Mouse (Mus musculus) intestine, embryonic 16.5 days (tissue): Measurements from ENCODE around the gene Cenpa. TPM values are rescaled to one million over a fixed set of nuclear protein-coding genes. Genes with fewer than 3 reads are reported as not detected.

Experiments used
- ATAC-seq: fragments of 200-750 bp; cut with Nextera tagmentation; 2 replicates; pipeline ENCODE4 v1.8.0; 2017; ENCODE audit warnings: moderate TSS enrichment, moderate library complexity
- H3K27ac ChIP-seq: fragments of 300-500 bp; sonication (generic); 2 replicates; pipeline ENCODE4 v1.5.1; 2014; ENCODE audit warnings: mild to moderate bottlenecking, low read length
- H3K27me3 ChIP-seq: fragments of 300-500 bp; sonication (generic); replicated peaks from 2 replicates; pipeline ENCODE4 v1.6.1; 2014; ENCODE audit warnings: low read length, control low read depth, mixed read lengths; ENCODE audit not compliant: control insufficient read depth, insufficient read depth
- H3K36me3 ChIP-seq: fragments of 300-500 bp; sonication (generic); 2 replicates; pipeline ENCODE4 v1.6.1; 2014; ENCODE audit warnings: low read length, control low read depth; ENCODE audit not compliant: control insufficient read depth, insufficient read depth
- H3K4me1 ChIP-seq: fragments of 300-500 bp; sonication (generic); 2 replicates; pipeline ENCODE4 v1.6.1; 2014; ENCODE audit warnings: low read length, control low read depth, mixed read lengths; ENCODE audit not compliant: control insufficient read depth, insufficient read depth
- H3K4me2 ChIP-seq: fragments of 300-500 bp; sonication (generic); 2 replicates; pipeline ENCODE4 v1.6.1; 2014; ENCODE audit warnings: low read depth, low read length, control low read depth
- H3K4me3 ChIP-seq: fragments of 300-500 bp; sonication (generic); 2 replicates; pipeline ENCODE4 v1.5.1; 2014; ENCODE audit warnings: mild to moderate bottlenecking, low read length
- H3K9ac ChIP-seq: fragments of 300-500 bp; sonication (generic); 2 replicates; pipeline ENCODE4 v1.6.1; 2014; ENCODE audit warnings: low read depth, low read length
- H3K9me3 ChIP-seq: fragments of 300-500 bp; sonication (generic); 2 replicates; pipeline ENCODE4 v1.6.1; 2016; ENCODE audit warnings: low read length, control low read depth; ENCODE audit not compliant: control insufficient read depth
- WGBS: fragments of 180-500 bp; shearing (Covaris S2); extraction: QIAGEN DNeasy Blood & Tissue Kit; methylation state at CpG from one replicate; pipeline ENCODE4 v1.1.7; 2014; 5-methylcytosine and 5-hydroxymethylcytosine counted together
- polyA plus RNA-seq: library from polyadenylated mRNA; unstranded; fragments of >200 nt; fragmentation: Nextera tagmentation; extraction: Ambion mirVana; gene quantifications from 2 replicates; pipeline ENCODE4 v1.2.1, GENCODE M21; 2015

The Cenpa gene
- polyA plus RNA-seq, 1 experiment from 2014 or later = 186 TPM

DNA sequence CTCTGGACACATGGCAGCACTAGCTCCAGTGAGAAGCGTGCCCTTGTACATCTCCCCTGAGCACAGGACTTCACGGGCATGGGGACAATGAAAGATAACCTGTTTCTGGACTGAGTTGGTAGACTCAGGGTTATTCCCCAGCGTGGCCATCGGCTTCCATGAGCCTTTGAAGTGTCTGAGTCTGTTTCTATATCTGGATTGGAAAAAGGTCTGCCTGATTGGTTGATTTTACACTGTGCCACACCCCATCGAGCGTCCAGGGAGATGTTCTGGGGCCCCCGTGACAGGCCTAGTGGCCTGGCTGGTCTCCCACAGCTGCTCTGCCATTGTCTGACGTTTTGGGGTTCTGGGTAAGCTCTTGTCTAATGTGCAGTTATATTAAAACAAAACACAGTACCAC, 11.5 kb upstream of the Cenpa start:
- Histone ChIP-seq H3K36me3 (peaks cover 25% of the 10 kb centered on the region; the same call in 1 of the 2 replicates), H3K9me3 (no peaks in the 10 kb centered on the region), H3K4me3 (no peak overlapping the region), H3K27ac (no peak overlapping the region), H3K9ac (no peak overlapping the region), H3K4me1 (peaks cover 17% of the 10 kb centered on the region; the same call in 1 of the 2 replicates), H3K27me3 (no peaks in the 10 kb centered on the region), H3K4me2 (no peak overlapping the region)
- ATAC-seq = no peak
- 85% methylated on average over 8 of the region's 8 CpGs for WGBS

DNA sequence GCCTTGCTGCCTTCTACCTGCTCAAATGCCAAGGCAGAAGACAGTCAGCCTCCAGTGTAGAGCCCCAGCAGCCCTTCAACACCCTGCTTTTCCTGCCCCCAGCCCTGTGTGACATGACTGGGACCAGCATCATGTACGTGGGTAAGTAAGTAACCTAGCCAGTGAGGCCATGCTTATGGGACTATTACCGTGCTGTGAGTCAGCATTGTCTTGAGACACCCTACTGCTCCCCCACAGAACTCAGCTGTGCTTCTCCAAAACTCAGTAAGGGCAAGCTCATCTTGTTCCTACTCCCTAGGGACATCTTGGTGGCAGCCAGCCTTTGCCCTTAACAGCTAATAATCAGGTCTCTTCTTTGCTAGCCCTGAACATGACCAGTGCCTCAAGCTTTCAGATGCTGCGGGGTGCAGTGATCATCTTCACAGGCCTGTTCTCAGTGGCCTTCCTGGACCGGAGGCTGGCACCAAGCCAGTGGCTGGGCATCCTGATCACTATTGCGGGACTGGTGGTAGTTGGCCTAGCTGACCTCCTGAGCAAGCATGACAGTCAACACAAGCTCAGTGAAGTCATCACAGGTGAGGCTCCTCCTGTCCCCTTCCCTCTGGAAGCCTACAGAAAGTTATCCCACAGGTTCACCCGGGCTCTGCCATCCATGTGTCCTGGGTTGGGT, 10.9 kb upstream of the Cenpa start:
- 93% methylated on average over 6 of the region's 6 CpGs for WGBS

DNA sequence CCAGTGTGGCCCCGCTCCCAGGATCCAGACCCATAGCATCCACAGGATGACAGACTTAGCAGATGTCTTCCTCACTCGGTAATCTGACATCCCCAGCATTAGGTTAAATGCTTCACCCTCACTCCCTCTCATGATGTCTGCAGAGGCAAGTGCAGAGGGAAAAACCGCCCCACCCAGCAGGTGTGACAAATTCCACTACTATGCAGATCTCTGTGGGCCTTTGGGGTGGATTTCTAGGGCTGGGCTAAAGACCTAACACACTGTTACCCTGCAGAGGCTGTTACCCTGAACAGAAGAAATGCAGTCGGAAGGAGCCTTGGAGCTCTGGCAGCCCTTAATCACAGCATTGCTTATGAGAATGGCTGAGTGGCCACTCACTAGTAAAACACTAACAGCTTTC, 7.5 kb upstream of the Cenpa start:
- 83% methylated on average over 4 of the region's 4 CpGs for WGBS
- Histone ChIP-seq H3K9me3 (0 out of 2 replicates have a peak, but pooled peaks cover 3% of the 10 kb centered on the region), H3K4me1 (no peaks in the 10 kb centered on the region), H3K36me3 (peaks cover 25% of the 10 kb centered on the region; the same call in 1 of the 2 replicates), H3K9ac (no peak overlapping the region), H3K27me3 (no peaks in the 10 kb centered on the region), H3K4me3 (no peak overlapping the region), H3K27ac (no peak overlapping the region), H3K4me2 (no peak overlapping the region)
- ATAC-seq = no peak

More for the DNA sequence above, 10.9 kb upstream of the Cenpa start:
- Histone ChIP-seq H3K9me3 (0 out of 2 replicates have a peak, but pooled peaks cover 3% of the 10 kb centered on the region), H3K9ac (no peak overlapping the region), H3K4me1 (peaks cover 11% of the 10 kb centered on the region; the same call in 1 of the 2 replicates), H3K36me3 (peaks cover 25% of the 10 kb centered on the region; the same call in 1 of the 2 replicates), H3K4me2 (no peak overlapping the region), H3K27me3 (no peaks in the 10 kb centered on the region), H3K4me3 (no peak overlapping the region), H3K27ac (no peak overlapping the region)
- ATAC-seq = no peak

DNA sequence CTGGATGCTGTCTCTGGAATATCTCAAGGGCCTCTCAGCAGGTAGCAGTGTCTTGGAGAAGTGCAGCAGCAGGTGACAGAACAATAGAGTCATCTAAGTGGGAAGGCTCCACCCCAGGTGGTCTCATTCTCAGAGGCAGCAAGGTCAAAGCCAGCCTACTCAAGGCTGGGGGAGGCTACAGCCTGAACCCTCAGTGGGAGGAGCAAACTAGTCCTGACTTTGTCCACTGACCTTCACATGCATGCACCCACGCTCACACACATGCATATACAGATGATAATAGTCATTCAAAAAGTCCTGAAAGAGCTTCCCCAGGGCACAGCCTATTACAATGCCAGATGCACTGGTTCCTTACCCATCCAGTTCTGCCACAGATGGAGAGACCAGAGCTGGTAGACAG, 6.3 kb upstream of the Cenpa start:
- Histone ChIP-seq H3K4me1 (no peaks in the 10 kb centered on the region), H3K4me3 (no peak overlapping the region), H3K9ac (no peak overlapping the region), H3K4me2 (no peak overlapping the region), H3K9me3 (0 out of 2 replicates have a peak, but pooled peaks cover 3% of the 10 kb centered on the region), H3K27ac (no peak overlapping the region), H3K36me3 (peaks cover 18% of the 10 kb centered on the region; the same call in 1 of the 2 replicates), H3K27me3 (no peaks in the 10 kb centered on the region)
- ATAC-seq = no peak
- WGBS = 89% methylated on average over 1 of the region's 1 CpGs

DNA sequence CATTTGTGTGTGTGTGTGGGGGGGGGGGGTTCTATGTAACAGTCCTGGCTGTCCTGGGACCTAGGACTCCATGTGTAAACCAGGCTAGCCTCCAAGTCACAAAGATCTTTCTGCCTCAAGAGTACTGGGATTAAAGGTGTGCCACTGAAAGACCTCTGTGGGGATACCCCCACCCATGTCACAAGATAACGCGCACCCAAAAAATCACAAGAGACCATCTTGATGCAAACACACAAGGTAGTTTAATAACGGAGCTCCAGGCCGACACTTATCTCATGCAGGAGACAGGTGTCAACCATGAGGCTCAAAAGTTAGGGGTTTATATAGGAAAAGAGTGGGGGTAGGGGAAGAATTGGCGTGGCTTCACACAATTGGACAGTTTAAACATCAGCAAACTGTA, 5.8 kb upstream of the Cenpa start:
- Histone ChIP-seq H3K4me1 (no peaks in the 10 kb centered on the region), H3K9me3 (0 out of 2 replicates have a peak, but pooled peaks cover 3% of the 10 kb centered on the region), H3K36me3 (peaks cover 13% of the 10 kb centered on the region; the same call in 1 of the 2 replicates), H3K9ac (no peak overlapping the region), H3K4me3 (no peak overlapping the region), H3K4me2 (no peak overlapping the region), H3K27ac (no peak overlapping the region), H3K27me3 (no peaks in the 10 kb centered on the region)
- 83% methylated on average over 5 of the region's 5 CpGs for WGBS
- no peak for ATAC-seq

DNA sequence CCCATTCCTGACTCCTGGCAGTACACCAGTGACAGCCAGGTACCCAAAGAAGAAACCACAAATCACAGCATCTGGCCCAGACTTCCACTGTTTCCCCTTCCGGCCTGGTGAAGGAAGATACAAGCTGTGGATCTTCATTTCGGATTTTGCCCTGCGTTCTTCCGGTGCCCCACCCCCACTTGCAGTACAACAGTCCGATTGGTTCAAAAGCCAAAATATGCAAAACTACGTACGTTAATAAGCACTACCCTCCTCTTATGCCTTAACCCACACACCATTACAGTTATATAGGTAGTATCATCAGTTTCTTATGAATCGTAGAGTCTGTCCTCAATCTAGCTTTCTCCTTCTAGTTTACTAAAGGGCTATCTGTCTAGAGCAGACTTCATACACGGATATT, 1.2 kb upstream of the Cenpa start:
- Histone ChIP-seq H3K4me3 (no peak overlapping the region), H3K27me3 (no peaks in the 10 kb centered on the region), H3K27ac (no peak overlapping the region), H3K4me1 (peaks cover 17% of the 10 kb centered on the region), H3K9me3 (0 out of 2 replicates have a peak, but pooled peaks cover 2% of the 10 kb centered on the region), H3K4me2 (no peak overlapping the region), H3K9ac (no peak overlapping the region), H3K36me3 (no peaks in the 10 kb centered on the region; the same call in 1 of the 2 replicates)
- ATAC-seq = no peak
- WGBS = 87% methylated on average over 9 of the region's 9 CpGs

DNA sequence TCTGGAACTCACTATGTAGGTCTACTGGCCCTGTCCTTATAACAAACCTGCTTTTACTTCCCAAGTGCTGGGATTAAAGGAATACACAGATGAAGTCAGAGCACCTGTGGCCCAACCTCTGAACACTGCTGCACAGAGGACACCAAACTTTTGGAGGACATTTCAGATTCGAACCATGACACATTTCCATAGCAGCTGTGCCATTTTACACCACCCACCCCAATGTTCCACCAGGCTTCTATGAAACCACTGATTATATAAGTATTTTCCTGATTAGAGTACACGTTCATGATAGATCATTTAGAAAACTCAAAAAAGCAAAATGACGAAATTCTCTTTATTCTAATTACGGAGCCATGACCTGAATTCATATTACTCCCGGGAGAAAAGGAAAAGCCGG, 609 bp upstream of the Cenpa start:
- ATAC-seq = no peak
- Histone ChIP-seq H3K27ac (peak overlapping the region; percentile 89), H3K4me3 (peak overlapping the region; percentile 85), H3K4me1 (peaks cover 17% of the 10 kb centered on the region), H3K9me3 (no peaks in the 10 kb centered on the region), H3K9ac (peak overlapping the region; percentile 66), H3K4me2 (peak overlapping the region; percentile 81), H3K27me3 (no peaks in the 10 kb centered on the region), H3K36me3 (no peaks in the 10 kb centered on the region; the same call in 1 of the 2 replicates)
- WGBS = 48% methylated on average over 6 of the region's 6 CpGs

DNA sequence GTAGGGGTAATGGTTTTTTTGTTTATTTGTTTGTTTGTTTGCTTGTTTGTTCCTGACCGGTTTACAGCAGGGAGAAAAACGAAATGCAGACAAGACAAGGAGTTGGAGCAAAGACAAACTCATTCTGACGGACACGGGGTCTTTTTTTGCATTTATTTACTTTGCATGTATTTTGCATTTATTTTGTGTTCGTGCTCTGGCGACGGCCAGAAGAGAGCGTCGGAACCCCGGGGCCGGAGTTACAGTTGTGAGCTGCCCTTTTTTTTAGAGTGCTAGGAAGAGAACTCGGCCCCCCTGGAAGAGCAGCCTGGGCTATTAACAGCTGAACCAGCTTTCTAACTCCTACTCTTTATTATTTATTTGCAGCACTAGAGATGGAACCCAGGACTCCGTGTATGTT, 638 bp downstream of the Cenpa start:
- Histone ChIP-seq H3K9ac (peak overlapping the region; percentile 80), H3K4me1 (peaks cover 17% of the 10 kb centered on the region), H3K36me3 (no peaks in the 10 kb centered on the region; the same call in 1 of the 2 replicates), H3K4me3 (peak overlapping the region; percentile 85), H3K4me2 (peak overlapping the region; percentile 66), H3K27me3 (no peaks in the 10 kb centered on the region), H3K27ac (peak overlapping the region; percentile 68; the same call in 1 of the 2 replicates), H3K9me3 (no peaks in the 10 kb centered on the region)
- WGBS = under 1% methylated on average over 13 of the region's 13 CpGs
- no peak for ATAC-seq

DNA sequence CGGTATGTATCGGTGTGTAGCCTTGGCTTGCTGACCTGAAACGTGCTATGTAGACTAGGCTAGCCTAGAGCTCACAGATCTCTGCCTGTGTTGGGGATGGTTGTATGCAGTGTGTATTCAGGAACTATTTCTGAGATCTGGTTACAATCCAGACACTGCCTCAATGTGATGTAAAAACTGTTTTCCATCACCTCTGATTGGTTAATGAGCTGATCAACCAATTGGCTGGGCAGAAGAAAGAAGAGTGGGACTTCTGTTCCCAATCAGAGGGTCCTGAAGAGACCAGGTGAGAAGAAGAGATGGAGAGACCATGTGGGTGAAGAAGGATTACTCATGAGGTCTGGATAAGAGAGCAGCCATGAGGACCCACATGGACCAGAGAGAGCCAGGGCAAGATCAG, 1.1 kb downstream of the Cenpa start:
- Histone ChIP-seq H3K4me1 (peaks cover 17% of the 10 kb centered on the region), H3K36me3 (no peaks in the 10 kb centered on the region; the same call in 1 of the 2 replicates), H3K27ac (no peak overlapping the region), H3K27me3 (no peaks in the 10 kb centered on the region), H3K4me2 (peak overlapping the region; percentile 66), H3K9me3 (no peaks in the 10 kb centered on the region), H3K4me3 (peak overlapping the region; percentile 85), H3K9ac (peak overlapping the region; percentile 80)
- ATAC-seq = no peak
- WGBS = 6% methylated on average over 3 of the region's 3 CpGs
